Mouse (Mus musculus): ENCODE results near the gene Lag3.

DNA sequence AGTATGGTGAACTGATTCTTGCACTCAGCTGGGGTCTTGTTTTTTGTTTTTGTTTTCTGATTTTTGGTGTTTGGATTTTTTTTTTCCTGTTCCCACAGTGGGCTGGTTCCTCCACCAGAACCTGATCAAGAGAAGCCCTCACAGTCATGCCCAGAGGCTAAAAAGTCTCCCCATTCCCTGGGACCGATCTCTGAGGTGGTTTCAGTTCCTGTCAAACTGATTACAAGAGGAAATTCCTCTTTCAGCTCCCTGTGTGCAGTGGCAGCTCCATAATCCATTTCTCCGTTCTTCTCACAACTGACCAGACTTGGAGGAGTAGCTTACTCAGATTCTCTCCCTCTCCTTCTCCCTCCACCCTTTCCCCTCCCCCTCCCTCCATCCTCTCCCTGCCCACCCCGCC lies 37.2 kb downstream of the Lag3 start:
- TF ChIP-seq CTCF (IDR thresholded peaks at IDR 0.05; ENCODE audit: low read depth), result no peak
- TF ChIP-seq EP300 (optimal IDR thresholded peaks at IDR 0.05), result no peak
